Mouse (Mus musculus) intestine, embryonic 15.5 days (tissue): ENCODE data around the gene Plcb2. TPM values are rescaled to one million over a fixed set of nuclear protein-coding genes. Genes with fewer than 3 reads are reported as not detected.

Experiments
- ATAC-seq: fragments of 200-750 bp; cut with Nextera tagmentation; 2 replicates; pipeline ENCODE4 v1.8.0; 2017; ENCODE audit warnings: moderate TSS enrichment, moderate library complexity
- H3K27ac ChIP-seq: fragments of 300-500 bp; sonication (generic); 2 replicates; pipeline ENCODE4 v1.5.1; 2015; ENCODE audit warnings: mild to moderate bottlenecking, inconsistent platforms
- H3K27me3 ChIP-seq: fragments of 300-500 bp; sonication (generic); replicated peaks from 2 replicates; pipeline ENCODE4 v1.6.1; 2015; ENCODE audit warnings: inconsistent platforms
- H3K36me3 ChIP-seq: fragments of 300-500 bp; sonication (generic); 2 replicates; pipeline ENCODE4 v1.6.1; 2015; ENCODE audit warnings: inconsistent platforms
- H3K4me1 ChIP-seq: fragments of 300-500 bp; sonication (generic); replicated peaks from 2 replicates; pipeline ENCODE4 v1.6.1; 2015; ENCODE audit warnings: inconsistent platforms
- H3K4me2 ChIP-seq: fragments of 300-500 bp; sonication (generic); replicated peaks from 2 replicates; pipeline ENCODE4 v1.6.1; 2015; ENCODE audit warnings: mild to moderate bottlenecking, inconsistent platforms
- H3K4me3 ChIP-seq: fragments of 300-500 bp; sonication (generic); replicated peaks from 2 replicates; pipeline ENCODE4 v1.5.1; 2015; ENCODE audit warnings: inconsistent platforms
- H3K9ac ChIP-seq: fragments of 300-500 bp; sonication (generic); 2 replicates; pipeline ENCODE4 v1.6.1; 2015; ENCODE audit warnings: inconsistent platforms
- H3K9me3 ChIP-seq: fragments of 300-500 bp; sonication (generic); 2 replicates; pipeline ENCODE4 v1.6.1; 2016; ENCODE audit warnings: inconsistent platforms
- WGBS: fragments of 180-500 bp; shearing (Covaris S2); methylation state at CpG from one replicate; pipeline ENCODE4 v1.1.7; 2015; 5-methylcytosine and 5-hydroxymethylcytosine counted together
- polyA plus RNA-seq: library from polyadenylated mRNA; unstranded; fragments of >200 nt; fragmentation: Nextera tagmentation; extraction: Ambion mirVana; gene quantifications from 2 replicates; pipeline ENCODE4 v1.2.1, GENCODE M21; 2015

The Plcb2 gene
- polyA plus RNA-seq, 1 experiment from 2014 or later, result 1.2 TPM

GRCm38 (mm10) chr2:118729194-118729593 lies 956 bp upstream of the Plcb2 start:
- H3K27me3 ChIP-seq, result peaks cover 10% of the 10 kb centered on the region
- H3K4me3 ChIP-seq, result no peak overlapping the region
- no peak overlapping the region for H3K4me2 ChIP-seq
- peak overlapping the region; percentile 44; the same call in 1 of the 2 replicates for H3K27ac ChIP-seq
- H3K9ac ChIP-seq, result no peak overlapping the region
- 44% methylated on average over 4 of the region's 4 CpGs for WGBS
- H3K4me1 ChIP-seq, result peaks cover 22% of the 10 kb centered on the region
- no peak for ATAC-seq
- no peaks in the 10 kb centered on the region for H3K36me3 ChIP-seq
- H3K9me3 ChIP-seq, result no peaks in the 10 kb centered on the region

DNA sequence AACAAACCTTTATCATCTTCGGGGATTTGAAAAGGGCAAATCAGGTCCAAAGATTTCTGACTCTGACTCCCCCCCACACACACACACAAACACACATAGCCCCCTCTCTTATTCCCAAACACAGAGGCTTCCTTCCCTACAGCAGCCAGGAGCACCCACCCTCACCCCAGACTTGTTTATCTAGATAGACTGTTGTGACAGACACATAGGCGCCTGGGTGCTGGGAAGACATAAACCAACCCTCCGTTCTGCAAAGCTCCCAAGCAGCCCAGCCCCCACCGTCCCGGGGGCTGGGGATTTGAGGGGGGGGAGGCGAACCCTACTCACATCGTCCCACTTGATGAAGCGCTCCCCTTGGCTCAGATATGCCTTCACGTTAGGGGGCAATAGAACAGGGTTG lies 327 bp downstream of the Plcb2 start:
- Histone ChIP-seq H3K9me3 (no peaks in the 10 kb centered on the region), H3K4me1 (peaks cover 22% of the 10 kb centered on the region), H3K27ac (peak overlapping the region; percentile 70), H3K9ac (no peak overlapping the region), H3K4me2 (peak overlapping the region; percentile 46), H3K4me3 (peak overlapping the region; percentile 7), H3K36me3 (no peaks in the 10 kb centered on the region), H3K27me3 (peaks cover 3% of the 10 kb centered on the region)
- 11% methylated on average over 9 of the region's 9 CpGs for WGBS
- peak; percentile 40 for ATAC-seq

GRCm38 (mm10) chr2:118726873-118727272 lies 1.4 kb downstream of the Plcb2 start:
- Histone ChIP-seq H3K27me3 (peaks cover 3% of the 10 kb centered on the region; the same call in 1 of the 2 replicates), H3K4me1 (peaks cover 22% of the 10 kb centered on the region), H3K9me3 (no peaks in the 10 kb centered on the region), H3K4me3 (no peak overlapping the region), H3K9ac (no peak overlapping the region), H3K27ac (0 out of 2 replicates have a peak overlapping the region, but pooled peaks have one; percentile 70), H3K4me2 (no peak overlapping the region), H3K36me3 (no peaks in the 10 kb centered on the region)
- ATAC-seq, result no peak
- 93% methylated on average over 2 of the region's 2 CpGs for WGBS

- peaks cover 22% of the 10 kb centered on the region for H3K4me1 ChIP-seq
- H3K4me3 ChIP-seq, result no peak overlapping the region
- WGBS, result 70% methylated on average over 4 of the region's 4 CpGs
- no peak overlapping the region for H3K4me2 ChIP-seq
- no peak overlapping the region for H3K9ac ChIP-seq
- no peaks in the 10 kb centered on the region for H3K9me3 ChIP-seq
- ATAC-seq, result no peak
- H3K27ac ChIP-seq, result no peak overlapping the region
- H3K27me3 ChIP-seq, result peaks cover 3% of the 10 kb centered on the region; the same call in 1 of the 2 replicates
- H3K36me3 ChIP-seq, result no peaks in the 10 kb centered on the region
These were observed 2.7 kb downstream of the Plcb2 start for GRCm38 (mm10) chr2:118725511-118725910.

DNA sequence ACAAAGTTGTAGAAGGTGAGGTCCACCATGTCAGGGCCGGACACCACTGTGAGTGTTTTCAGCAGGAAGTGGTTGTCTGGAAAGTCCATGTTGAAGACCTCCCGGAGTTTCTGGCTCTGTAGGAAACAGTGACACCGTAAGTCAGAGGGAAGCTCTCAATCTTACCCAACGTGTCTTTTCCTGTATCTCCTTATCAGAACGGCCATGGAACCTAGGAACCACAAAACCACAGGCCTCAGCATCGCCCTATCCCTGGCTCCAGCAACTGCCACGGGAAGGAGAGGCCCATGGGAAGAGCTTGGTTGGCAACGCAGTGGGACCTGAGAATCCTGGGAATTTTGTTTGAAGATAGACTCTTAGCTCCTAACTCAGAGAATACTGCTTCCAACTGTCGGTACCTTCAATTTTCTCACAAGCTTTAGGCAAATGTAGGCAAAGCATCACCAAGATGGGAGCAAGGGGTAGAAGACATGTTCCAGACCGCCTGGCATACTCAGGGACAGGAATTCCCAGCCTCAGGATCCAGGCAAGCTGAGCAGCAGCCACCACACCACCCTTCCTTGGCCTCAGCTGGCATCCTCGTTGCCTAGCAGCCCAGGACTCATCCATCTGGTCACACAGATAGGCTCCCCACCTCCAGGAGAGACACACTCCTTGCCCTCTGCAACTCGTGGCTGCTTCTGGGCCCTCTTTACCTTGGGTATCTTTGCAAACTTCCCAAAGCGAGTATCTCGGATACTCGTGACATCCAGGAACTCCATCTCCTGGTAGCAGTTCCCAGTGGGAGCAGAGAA lies 4.3 kb downstream of the Plcb2 start:
- Histone ChIP-seq H3K4me3 (no peak overlapping the region), H3K9me3 (no peaks in the 10 kb centered on the region), H3K9ac (no peak overlapping the region), H3K4me2 (no peak overlapping the region), H3K27me3 (peaks cover 3% of the 10 kb centered on the region; the same call in 1 of the 2 replicates), H3K36me3 (no peaks in the 10 kb centered on the region), H3K4me1 (peaks cover 12% of the 10 kb centered on the region; the same call in 1 of the 2 replicates), H3K27ac (no peak overlapping the region)
- 77% methylated on average over 15 of the region's 15 CpGs for WGBS
- no peak for ATAC-seq

GRCm38 (mm10) chr2:118716677-118717076 lies 11.6 kb downstream of the Plcb2 start:
- no peaks in the 10 kb centered on the region for H3K36me3 ChIP-seq
- peaks cover 10% of the 10 kb centered on the region for H3K27me3 ChIP-seq
- H3K9ac ChIP-seq, result no peak overlapping the region
- H3K4me2 ChIP-seq, result no peak overlapping the region
- no peak overlapping the region for H3K4me3 ChIP-seq
- H3K27ac ChIP-seq, result no peak overlapping the region
- 84% methylated on average over 5 of the region's 5 CpGs for WGBS
- no peak for ATAC-seq
- no peaks in the 10 kb centered on the region for H3K9me3 ChIP-seq
- peaks cover 2% of the 10 kb centered on the region; the same call in 1 of the 2 replicates for H3K4me1 ChIP-seq

DNA sequence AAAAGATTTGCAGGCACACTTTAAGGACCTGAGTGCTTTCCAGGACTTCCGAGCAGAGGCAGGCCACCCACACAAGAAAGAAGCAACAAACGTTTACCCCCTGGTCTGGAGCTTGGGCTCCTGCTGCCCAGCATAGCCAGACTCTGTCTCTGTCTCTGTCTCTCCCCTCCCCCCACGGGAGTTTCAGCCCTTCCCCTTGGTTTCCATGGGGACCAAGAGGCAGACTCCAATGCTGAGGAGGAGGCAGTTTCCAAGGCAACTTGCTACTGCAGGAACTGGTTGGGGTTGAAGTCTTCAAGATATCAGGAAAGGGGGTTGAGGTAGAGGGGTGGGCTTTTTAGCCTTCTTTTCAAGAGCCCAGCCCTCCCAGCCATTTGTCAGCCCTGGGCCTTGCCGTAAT lies 14.0 kb downstream of the Plcb2 start:
- WGBS, result 46% methylated on average over 4 of the region's 4 CpGs
- Histone ChIP-seq H3K36me3 (no peaks in the 10 kb centered on the region), H3K4me1 (peaks cover 20% of the 10 kb centered on the region), H3K27me3 (peaks cover 27% of the 10 kb centered on the region), H3K4me2 (no peak overlapping the region), H3K27ac (no peak overlapping the region), H3K9me3 (no peaks in the 10 kb centered on the region), H3K4me3 (no peak overlapping the region), H3K9ac (no peak overlapping the region)
- ATAC-seq, result no peak

DNA sequence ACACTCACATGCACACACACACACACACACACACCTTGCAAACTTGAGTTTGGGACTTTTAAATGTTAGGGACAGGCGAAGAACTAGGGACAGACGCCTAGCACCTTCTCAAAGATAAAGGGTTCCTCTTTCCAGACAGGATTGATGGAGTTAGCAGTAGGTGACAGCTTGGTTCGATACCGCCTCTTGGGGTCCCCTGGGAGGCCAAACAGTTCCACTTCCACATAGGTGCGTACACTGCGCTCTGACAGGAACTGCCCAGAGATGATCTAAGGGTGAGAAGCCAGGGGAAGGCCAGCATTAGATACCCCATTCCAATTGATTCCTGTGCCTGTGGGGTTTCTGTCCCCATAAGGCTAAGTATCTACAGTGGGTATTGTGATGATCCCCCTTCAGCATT lies 14.6 kb downstream of the Plcb2 start:
- H3K4me2 ChIP-seq, result no peak overlapping the region
- H3K27ac ChIP-seq, result no peak overlapping the region
- H3K27me3 ChIP-seq, result peaks cover 32% of the 10 kb centered on the region
- no peaks in the 10 kb centered on the region for H3K36me3 ChIP-seq
- peaks cover 20% of the 10 kb centered on the region for H3K4me1 ChIP-seq
- WGBS, result 90% methylated on average over 6 of the region's 6 CpGs
- H3K4me3 ChIP-seq, result no peak overlapping the region
- no peak overlapping the region for H3K9ac ChIP-seq
- no peaks in the 10 kb centered on the region for H3K9me3 ChIP-seq
- ATAC-seq, result no peak

DNA sequence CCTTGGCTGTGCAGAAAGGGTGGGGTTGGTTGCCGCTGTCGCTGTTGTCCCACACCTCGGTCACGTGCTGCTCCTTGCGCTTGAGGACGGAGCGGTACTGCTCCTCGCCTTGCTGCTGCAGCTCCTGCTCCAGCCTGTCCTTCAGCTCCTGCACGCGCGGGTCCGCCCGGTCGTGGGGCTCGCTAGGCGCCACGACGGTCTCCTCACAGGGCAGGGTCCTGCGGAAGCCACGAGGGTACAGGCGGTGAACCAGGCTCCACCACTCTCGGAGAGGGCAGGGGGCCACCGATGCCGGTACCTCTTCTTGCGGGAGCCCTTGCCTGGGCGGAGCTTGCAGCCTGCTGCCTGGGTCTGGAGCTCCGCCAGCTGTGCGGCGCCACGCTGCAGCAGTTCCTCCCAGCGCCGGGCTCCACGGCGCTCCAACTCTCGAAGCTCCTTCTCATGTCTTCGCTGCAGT lies 17.2 kb downstream of the Plcb2 start:
- Histone ChIP-seq H3K9me3 (no peaks in the 10 kb centered on the region), H3K4me2 (peak overlapping the region; percentile 96), H3K9ac (peak overlapping the region; percentile 49), H3K4me1 (peaks cover 20% of the 10 kb centered on the region), H3K4me3 (peak overlapping the region; percentile 44), H3K36me3 (no peaks in the 10 kb centered on the region), H3K27ac (no peak overlapping the region), H3K27me3 (peaks cover 57% of the 10 kb centered on the region)
- peak; percentile 78 for ATAC-seq
- WGBS, result under 1% methylated on average over 36 of the region's 36 CpGs

DNA sequence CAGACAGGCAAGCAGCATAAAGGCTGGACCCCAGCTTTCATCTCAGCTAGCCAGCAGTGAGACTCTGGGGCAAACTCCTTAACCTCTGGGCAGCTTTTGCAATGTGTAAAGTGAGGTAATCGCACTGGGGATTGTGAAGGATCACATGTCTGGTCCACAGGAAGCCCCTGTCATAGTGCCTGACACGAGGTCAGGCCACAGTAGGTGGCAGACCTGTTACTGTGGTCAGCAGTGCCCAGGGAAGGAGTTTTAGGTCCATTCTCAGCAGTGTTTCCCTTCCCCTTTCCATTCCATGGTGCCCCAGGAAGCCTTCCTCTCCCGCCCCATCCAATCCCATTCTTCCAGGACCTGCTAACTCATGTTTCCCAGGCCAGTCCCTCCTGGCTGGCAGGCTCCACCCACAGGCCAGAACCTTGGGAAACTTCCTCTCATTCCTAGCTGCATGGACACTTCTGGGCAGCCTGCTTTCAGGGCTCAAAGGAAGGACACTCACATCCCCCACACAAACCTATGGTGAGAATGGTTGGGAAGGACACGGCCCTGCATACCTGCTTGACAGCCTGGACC lies 18.5 kb downstream of the Plcb2 start:
- Histone ChIP-seq H3K36me3 (no peaks in the 10 kb centered on the region), H3K4me1 (peaks cover 20% of the 10 kb centered on the region), H3K27me3 (peaks cover 71% of the 10 kb centered on the region), H3K9me3 (no peaks in the 10 kb centered on the region), H3K4me2 (no peak overlapping the region), H3K9ac (no peak overlapping the region), H3K4me3 (no peak overlapping the region), H3K27ac (no peak overlapping the region)
- WGBS, result 44% methylated on average over 4 of the region's 4 CpGs
- ATAC-seq, result no peak

DNA sequence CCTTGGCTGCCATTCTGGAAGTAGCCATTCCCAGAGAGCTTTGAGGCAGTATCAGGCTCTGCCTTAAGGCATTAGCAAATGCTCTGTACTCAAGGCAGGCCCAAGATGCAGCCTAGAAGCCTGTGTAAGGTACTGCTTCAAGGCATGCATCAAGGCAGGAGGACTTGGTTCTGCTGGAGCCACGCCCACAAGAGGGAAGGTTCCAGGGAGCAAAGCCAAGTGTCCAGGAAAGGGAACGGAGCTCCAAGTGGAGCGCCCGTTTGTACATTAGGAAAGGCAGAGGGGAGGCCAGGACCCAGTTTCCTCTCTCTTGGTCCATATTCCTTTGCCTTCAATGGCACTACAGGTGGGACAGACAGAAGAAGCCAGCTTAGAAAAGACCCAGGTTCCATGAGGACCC lies 19.8 kb downstream of the Plcb2 start:
- H3K4me1 ChIP-seq, result peaks cover 30% of the 10 kb centered on the region
- no peak overlapping the region for H3K9ac ChIP-seq
- ATAC-seq, result no peak
- no peak overlapping the region for H3K27ac ChIP-seq
- peaks cover 83% of the 10 kb centered on the region for H3K27me3 ChIP-seq
- H3K36me3 ChIP-seq, result no peaks in the 10 kb centered on the region
- no peak overlapping the region for H3K4me2 ChIP-seq
- H3K9me3 ChIP-seq, result no peaks in the 10 kb centered on the region
- no peak overlapping the region for H3K4me3 ChIP-seq
- WGBS, result 71% methylated on average over 4 of the region's 4 CpGs

- Histone ChIP-seq H3K27ac (no peak overlapping the region), H3K4me1 (peaks cover 40% of the 10 kb centered on the region), H3K9me3 (no peaks in the 10 kb centered on the region), H3K36me3 (no peaks in the 10 kb centered on the region), H3K4me3 (no peak overlapping the region), H3K27me3 (peaks cover 91% of the 10 kb centered on the region), H3K4me2 (no peak overlapping the region), H3K9ac (no peak overlapping the region)
- 18% methylated on average over 6 of the region's 6 CpGs for WGBS
- ATAC-seq, result no peak
These were observed 21.8 kb downstream of the Plcb2 start for GRCm38 (mm10) chr2:118706436-118706835.
